Mouse (Mus musculus): ENCODE measurements around the gene Fgd4.

The Fgd4 gene

GRCm38 (mm10) chr16:16600461-16600860, at the start of gene Fgd4:
Fgd4 (minus strand) TSS chr16:16600549.
- no peak for DNase-seq

GRCm38 (mm10) chr16:16645148-16645547, 44.8 kb upstream of the Fgd4 start:
- DNase-seq: no peak

- no peak for DNase-seq
Measured at GRCm38 (mm10) chr16:16633730-16634129, 33.4 kb upstream of the Fgd4 start.

GRCm38 (mm10) chr16:16599586-16600401, 555 bp downstream of the Fgd4 start:
- peak; percentile 3 to 4 for DNase-seq

GRCm38 (mm10) chr16:16596582-16596981, 3.8 kb downstream of the Fgd4 start:
- no peak for DNase-seq

- DNase-seq: no peak
Measured at GRCm38 (mm10) chr16:16592622-16593021, 7.7 kb downstream of the Fgd4 start.

GRCm38 (mm10) chr16:16584409-16585032, 15.8 kb downstream of the Fgd4 start:
- peak in 1 of 2 experiments; percentile 14 for DNase-seq

GRCm38 (mm10) chr16:16576556-16576955, 23.8 kb downstream of the Fgd4 start:
- no peak for DNase-seq

- no peak for DNase-seq
Measured at GRCm38 (mm10) chr16:16574508-16574907, 25.8 kb downstream of the Fgd4 start.

GRCm38 (mm10) chr16:16573167-16573566, 27.2 kb downstream of the Fgd4 start:
- no peak for DNase-seq

GRCm38 (mm10) chr16:16571356-16571755, 29.0 kb downstream of the Fgd4 start:
- no peak for DNase-seq

- DNase-seq: no peak
Measured at GRCm38 (mm10) chr16:16566786-16567185, 33.6 kb downstream of the Fgd4 start.

GRCm38 (mm10) chr16:16566215-16566614, 34.1 kb downstream of the Fgd4 start:
- DNase-seq: no peak

- DNase-seq: no peak
Measured at GRCm38 (mm10) chr16:16565786-16566185, 34.6 kb downstream of the Fgd4 start.

GRCm38 (mm10) chr16:16560718-16561117, 39.6 kb downstream of the Fgd4 start:
- DNase-seq: no peak

- no peak for DNase-seq
Measured at GRCm38 (mm10) chr16:16559878-16560531, 40.3 kb downstream of the Fgd4 start.

- no peak for DNase-seq
Measured at GRCm38 (mm10) chr16:16559016-16559877, 41.1 kb downstream of the Fgd4 start.

- no peak for DNase-seq
Measured at GRCm38 (mm10) chr16:16557738-16558137, 42.6 kb downstream of the Fgd4 start.

- DNase-seq: no peak
Measured at GRCm38 (mm10) chr16:16554098-16554497, 46.3 kb downstream of the Fgd4 start.

- DNase-seq: no peak
Measured at GRCm38 (mm10) chr16:16552197-16552596, 48.2 kb downstream of the Fgd4 start.

- no peak for DNase-seq
Measured at GRCm38 (mm10) chr16:16549105-16549504, 51.2 kb downstream of the Fgd4 start.

GRCm38 (mm10) chr16:16546657-16547056, 53.7 kb downstream of the Fgd4 start:
- DNase-seq: no peak

- DNase-seq: no peak
Measured at GRCm38 (mm10) chr16:16542956-16543441, 57.4 kb downstream of the Fgd4 start.

Data from thymus, adult 18-20 months (tissue).